Mouse (Mus musculus) myocyte (in vitro differentiated cells): ENCODE data around the gene Fgf11.

ENCODE experiments used
- E2F4 ChIP-seq: IDR thresholded peaks from one replicate; pipeline ENCODE4 v1.6.1; 2011; ENCODE audit warnings: mild to moderate bottlenecking, control low read depth, moderate library complexity; ENCODE audit not compliant: insufficient read depth
- MYOD1 ChIP-seq, 3 experiments: IDR thresholded peaks; one replicate each; pipeline ENCODE4 v1.6.1; 2011; ENCODE audit warnings: control low read depth in 2 of 3, low read depth in 2 of 3, mild to moderate bottlenecking in 2 of 3, moderate library complexity in 1 of 3; ENCODE audit not compliant: insufficient read length in 2 of 3, control insufficient read depth in 1 of 3
- POLR2A ChIP-seq: IDR thresholded peaks from one replicate; pipeline ENCODE4 v1.6.1; 2011; ENCODE audit warnings: low read depth, mild to moderate bottlenecking, control low read depth, moderate library complexity; ENCODE audit not compliant: insufficient read length
- POLR2AphosphoS2 ChIP-seq: IDR thresholded peaks from one replicate; pipeline ENCODE4 v1.6.1; 2011; ENCODE audit warnings: low read depth, control low read depth; ENCODE audit not compliant: insufficient read length

- TF ChIP-seq E2F4 (no peak), POLR2A (peak; percentile 67), MYOD1 (IDR thresholded peaks at IDR 0.05; ENCODE audit: control insufficient read depth in 1 of 3, insufficient read length in 2 of 3, low read depth in 2 of 3) (no peak), POLR2AphosphoS2 (peak; percentile 60)
Observed at GRCm38 (mm10) chr11:69758971-69759721, 42.5 kb downstream of the Fgf11 start.
